Mouse (Mus musculus): Measurements from ENCODE around the gene Ntan1. TPM values are rescaled to one million over a fixed set of nuclear protein-coding genes. Genes with fewer than 3 reads are reported as not detected.

The Ntan1 gene
- polyA plus RNA-seq, 1 experiment, result 43.3 TPM

- Histone ChIP-seq H3K27ac (ENCODE audit: control insufficient read depth, insufficient read depth, low read depth, low read length, poor library complexity) (no peak overlapping the region), H3K4me3 (replicated peaks; ENCODE audit: control insufficient read depth, low read depth, low read length) (no peak overlapping the region), H3K4me1 (ENCODE audit: control insufficient read depth, insufficient read depth, low read length) (no peaks in the 10 kb centered on the region)
- WGBS, result 86% methylated on average over 42 of the region's 42 CpGs
- TF ChIP-seq POLR2A (IDR thresholded peaks at IDR 0.05; ENCODE audit: borderline replicate concordance, control insufficient read depth, low read depth, low read length) (no peak), CTCF (IDR thresholded peaks at IDR 0.05; ENCODE audit: control insufficient read depth, insufficient read depth, low read length) (no peak)
Observed at GRCm38 (mm10) chr16:13867910-13868514, 49.4 kb downstream of the Ntan1 start.

- TF ChIP-seq CTCF (IDR thresholded peaks at IDR 0.05; ENCODE audit: control insufficient read depth, insufficient read depth, low read length), result no peak
- no peak for TF ChIP-seq POLR2A (IDR thresholded peaks at IDR 0.05; ENCODE audit: borderline replicate concordance, control insufficient read depth, low read depth, low read length)
- H3K4me1 ChIP-seq (ENCODE audit: control insufficient read depth, insufficient read depth, low read length), result no peaks in the 10 kb centered on the region
- WGBS, result 91% methylated on average over 4 of the region's 4 CpGs
- no peak overlapping the region for H3K4me3 ChIP-seq (replicated peaks; ENCODE audit: control insufficient read depth, low read depth, low read length)
- H3K27ac ChIP-seq (ENCODE audit: control insufficient read depth, insufficient read depth, low read depth, low read length, poor library complexity), result no peak overlapping the region
Observed at GRCm38 (mm10) chr16:13875483-13875882, 56.8 kb downstream of the Ntan1 start.

GRCm38 (mm10) chr16:13883094-13883774 lies 64.6 kb downstream of the Ntan1 start:
- WGBS, result 48% methylated on average over 3 of the region's 3 CpGs
- Histone ChIP-seq H3K4me1 (ENCODE audit: control insufficient read depth, insufficient read depth, low read length) (no peaks in the 10 kb centered on the region), H3K4me3 (replicated peaks; ENCODE audit: control insufficient read depth, low read depth, low read length) (no peak overlapping the region), H3K27ac (ENCODE audit: control insufficient read depth, insufficient read depth, low read depth, low read length, poor library complexity) (no peak overlapping the region)
- TF ChIP-seq POLR2A (IDR thresholded peaks at IDR 0.05; ENCODE audit: borderline replicate concordance, control insufficient read depth, low read depth, low read length) (no peak), CTCF (IDR thresholded peaks at IDR 0.05; ENCODE audit: control insufficient read depth, insufficient read depth, low read length) (no peak)

Other genes with a start within 250 kb of the Ntan1 start
- gene Parn, start 150.7 kb upstream of the Ntan1 start, polyA plus RNA-seq (2011; ENCODE audit: insufficient read depth, insufficient read length, low replicate concordance, missing spikeins), result 6.3 and 9.0 TPM in 2 replicates
- 12.0 and 26.6 TPM in 2 replicates for gene Bfar, start 147.0 kb upstream of the Ntan1 start, polyA plus RNA-seq (2011; ENCODE audit: insufficient read depth, insufficient read length, low replicate concordance, missing spikeins)
- 1.2 and 6.6 TPM in 2 replicates for gene 3110001I22Rik, start 146.9 kb upstream of the Ntan1 start, polyA plus RNA-seq (2011; ENCODE audit: insufficient read depth, insufficient read length, low replicate concordance, missing spikeins)
- gene Pla2g10, start 87.9 kb upstream of the Ntan1 start, polyA plus RNA-seq (2011; ENCODE audit: insufficient read depth, insufficient read length, low replicate concordance, missing spikeins), result 2.2 TPM in 1 of 2 replicates, not detected in the other
- gene Rrn3, start 38.1 kb upstream of the Ntan1 start, polyA plus RNA-seq (2011; ENCODE audit: insufficient read depth, insufficient read length, low replicate concordance, missing spikeins), result 10.0 and 20.5 TPM in 2 replicates
- gene Pdxdc1, start 84.3 kb downstream of the Ntan1 start, polyA plus RNA-seq (2011; ENCODE audit: insufficient read depth, insufficient read length, low replicate concordance, missing spikeins), result 34.1 and 70.8 TPM in 2 replicates
- 2.0 and 3.7 TPM in 2 replicates for gene Mpv17l, start 84.3 kb downstream of the Ntan1 start, polyA plus RNA-seq (2011; ENCODE audit: insufficient read depth, insufficient read length, low replicate concordance, missing spikeins)
- 1.6 TPM in 1 of 2 replicates, not detected in the other for gene 2900011O08Rik, start 167.8 kb downstream of the Ntan1 start, polyA plus RNA-seq (2011; ENCODE audit: insufficient read depth, insufficient read length, low replicate concordance, missing spikeins)
- gene Ifitm7, start 168.0 kb downstream of the Ntan1 start, polyA plus RNA-seq (2011; ENCODE audit: insufficient read depth, insufficient read length, low replicate concordance, missing spikeins), result 3.8 TPM in 1 of 2 replicates, not detected in the other

Data from bone marrow, adult 2 months (tissue).